Mouse (Mus musculus): Measurements from ENCODE around the gene Nat8l. TPM values are rescaled to one million over a fixed set of nuclear protein-coding genes. Genes with fewer than 3 reads are reported as not detected.
"Not testable (repeated sequence)": the region's sequence is repeated elsewhere in the genome, so short reads cannot be mapped to it uniquely, and the experiment has no call there.

The Nat8l gene
- 4.0 and 4.9 TPM in 2 replicates for total RNA-seq (2017)

- peak; percentile 28 for ATAC-seq (ENCODE audit: extremely low read depth, insufficient number of reproducible peaks, low FRiP score, poor library complexity, severe bottlenecking)
These were observed at the start of gene Nat8l for GRCm38 (mm10) chr5:33995843-33996693. Gene Nat8l, plus strand, starts transcription at chr5:33995984.

- ATAC-seq (ENCODE audit: extremely low read depth, insufficient number of reproducible peaks, low FRiP score, poor library complexity, severe bottlenecking): not testable (repeated sequence)
These were observed 48.7 kb upstream of the Nat8l start for GRCm38 (mm10) chr5:33947035-33947434.

- no peak for ATAC-seq (ENCODE audit: extremely low read depth, insufficient number of reproducible peaks, low FRiP score, poor library complexity, severe bottlenecking)
These were observed 47.5 kb upstream of the Nat8l start for GRCm38 (mm10) chr5:33948314-33948713.

GRCm38 (mm10) chr5:33953471-33954185, 42.2 kb upstream of the Nat8l start:
- ATAC-seq (ENCODE audit: extremely low read depth, insufficient number of reproducible peaks, low FRiP score, poor library complexity, severe bottlenecking): no peak

- peak; percentile 94 for ATAC-seq (ENCODE audit: extremely low read depth, insufficient number of reproducible peaks, low FRiP score, poor library complexity, severe bottlenecking)
These were observed 41.4 kb upstream of the Nat8l start for GRCm38 (mm10) chr5:33954354-33954753.

GRCm38 (mm10) chr5:33955868-33956267, 39.9 kb upstream of the Nat8l start:
- no peak for ATAC-seq (ENCODE audit: extremely low read depth, insufficient number of reproducible peaks, low FRiP score, poor library complexity, severe bottlenecking)

GRCm38 (mm10) chr5:33959382-33959781, 36.4 kb upstream of the Nat8l start:
- no peak for ATAC-seq (ENCODE audit: extremely low read depth, insufficient number of reproducible peaks, low FRiP score, poor library complexity, severe bottlenecking)

GRCm38 (mm10) chr5:33974736-33975135, 21.0 kb upstream of the Nat8l start:
- no peak for ATAC-seq (ENCODE audit: extremely low read depth, insufficient number of reproducible peaks, low FRiP score, poor library complexity, severe bottlenecking)

GRCm38 (mm10) chr5:33976267-33976666, 19.5 kb upstream of the Nat8l start:
- no peak for ATAC-seq (ENCODE audit: extremely low read depth, insufficient number of reproducible peaks, low FRiP score, poor library complexity, severe bottlenecking)

GRCm38 (mm10) chr5:33982731-33983259, 13.0 kb upstream of the Nat8l start:
- ATAC-seq (ENCODE audit: extremely low read depth, insufficient number of reproducible peaks, low FRiP score, poor library complexity, severe bottlenecking): no peak

GRCm38 (mm10) chr5:33983309-33984121, 12.3 kb upstream of the Nat8l start, which contains the start of gene Gm1673:
Gene Gm1673, plus strand, starts transcription at chr5:33983433.
- ATAC-seq (ENCODE audit: extremely low read depth, insufficient number of reproducible peaks, low FRiP score, poor library complexity, severe bottlenecking): 0 out of 2 replicates have a peak, but pooled peaks have one; percentile 10

- ATAC-seq (ENCODE audit: extremely low read depth, insufficient number of reproducible peaks, low FRiP score, poor library complexity, severe bottlenecking): no peak
These were observed 836 bp upstream of the Nat8l start for GRCm38 (mm10) chr5:33994671-33995625.

GRCm38 (mm10) chr5:33996694-33997045, 886 bp downstream of the Nat8l start:
- ATAC-seq (ENCODE audit: extremely low read depth, insufficient number of reproducible peaks, low FRiP score, poor library complexity, severe bottlenecking): no peak

GRCm38 (mm10) chr5:33997051-33997741, 1.4 kb downstream of the Nat8l start:
- ATAC-seq (ENCODE audit: extremely low read depth, insufficient number of reproducible peaks, low FRiP score, poor library complexity, severe bottlenecking): no peak

- ATAC-seq (ENCODE audit: extremely low read depth, insufficient number of reproducible peaks, low FRiP score, poor library complexity, severe bottlenecking): no peak
These were observed 2.2 kb downstream of the Nat8l start for GRCm38 (mm10) chr5:33997829-33998504.

- ATAC-seq (ENCODE audit: extremely low read depth, insufficient number of reproducible peaks, low FRiP score, poor library complexity, severe bottlenecking): no peak
These were observed 2.7 kb downstream of the Nat8l start for GRCm38 (mm10) chr5:33998505-33998877.

- no peak for ATAC-seq (ENCODE audit: extremely low read depth, insufficient number of reproducible peaks, low FRiP score, poor library complexity, severe bottlenecking)
These were observed 3.8 kb downstream of the Nat8l start for GRCm38 (mm10) chr5:33999466-34000090.

Data from neutrophil, adult 5-6 weeks (primary cell).